Mouse (Mus musculus) heart, embryonic 14.5 days (tissue): ENCODE data around the gene Col18a1. TPM values are rescaled to one million over a fixed set of nuclear protein-coding genes. Genes with fewer than 3 reads are reported as not detected.

Source experiments
- ATAC-seq: fragments of 200-750 bp; cut with Nextera tagmentation; 2 replicates; pipeline ENCODE4 v1.8.0; 2017; ENCODE audit warnings: low read depth, moderate TSS enrichment; ENCODE audit not compliant: insufficient number of reproducible peaks, insufficient read depth, low FRiP score
- H3K27ac ChIP-seq, 2 experiments: fragments of 200-500 bp in 1 of 2; fragments of 300-500 bp in 1 of 2; sonication (generic) in 1 of 2; replicated peaks in 1 of 2; 2 replicates each; pipeline ENCODE4 v1.5.1; 2012 to 2014; ENCODE audit warnings: low read depth in 2 of 2, low read length in 2 of 2, control low read depth in 1 of 2, mild to moderate bottlenecking in 1 of 2, mixed read lengths in 1 of 2; ENCODE audit not compliant: control insufficient read depth in 1 of 2, insufficient read depth in 1 of 2
- H3K27me3 ChIP-seq: fragments of 300-500 bp; sonication (generic); 2 replicates; pipeline ENCODE4 v1.6.1; 2014; ENCODE audit warnings: mild to moderate bottlenecking, low read length, control low read depth; ENCODE audit not compliant: control insufficient read depth, insufficient read depth
- H3K36me3 ChIP-seq: fragments of 300-500 bp; sonication (generic); 2 replicates; pipeline ENCODE4 v1.6.1; 2014; ENCODE audit warnings: mild to moderate bottlenecking, control low read depth, low read length, mixed read lengths; ENCODE audit not compliant: control insufficient read depth, insufficient read depth
- H3K4me1 ChIP-seq, 2 experiments: fragments of 200-500 bp in 1 of 2; fragments of 300-500 bp in 1 of 2; sonication (generic) in 1 of 2; 2 replicates each; pipeline ENCODE4 v1.6.1; 2012 to 2014; ENCODE audit warnings: low read length in 2 of 2, control low read depth in 1 of 2, mixed read lengths in 1 of 2; ENCODE audit not compliant: control insufficient read depth in 2 of 2, insufficient read depth in 2 of 2
- H3K4me2 ChIP-seq: fragments of 300-500 bp; sonication (generic); 2 replicates; pipeline ENCODE4 v1.6.1; 2014; ENCODE audit warnings: mild to moderate bottlenecking, low read length
- H3K4me3 ChIP-seq, 2 experiments: fragments of 200-500 bp in 1 of 2; fragments of 300-500 bp in 1 of 2; sonication (generic) in 1 of 2; 2 replicates each; pipeline ENCODE4 v1.5.1; 2012 to 2014; ENCODE audit warnings: low read length in 2 of 2, mild to moderate bottlenecking in 2 of 2, control low read depth in 1 of 2, low read depth in 1 of 2, moderate library complexity in 1 of 2; ENCODE audit not compliant: control insufficient read depth in 1 of 2, insufficient read depth in 1 of 2
- H3K9ac ChIP-seq: fragments of 300-500 bp; sonication (generic); 2 replicates; pipeline ENCODE4 v1.6.1; 2014; ENCODE audit warnings: mild to moderate bottlenecking, low read length
- H3K9me3 ChIP-seq: fragments of 300-500 bp; sonication (generic); 2 replicates; pipeline ENCODE4 v1.6.1; 2016; ENCODE audit warnings: low read length, control low read depth; ENCODE audit not compliant: control insufficient read depth
- WGBS: fragments of 180-500 bp; shearing (Covaris S2); extraction: QIAGEN DNeasy Blood & Tissue Kit; methylation state at CpG from one replicate; pipeline ENCODE4 v1.1.7; 2014; 5-methylcytosine and 5-hydroxymethylcytosine counted together
- polyA plus RNA-seq: library from polyadenylated mRNA; unstranded; fragments of >200 nt; fragmentation: Nextera tagmentation; extraction: Ambion mirVana; gene quantifications from 2 replicates; pipeline ENCODE4 v1.2.1, GENCODE M21; 2014

Gene Col18a1
- polyA plus RNA-seq, 1 experiment from 2014 or later, result 102 TPM

- no peaks in the 10 kb centered on the region for H3K9me3 ChIP-seq
- no peak overlapping the region for H3K4me3 ChIP-seq
- H3K27me3 ChIP-seq, result no peaks in the 10 kb centered on the region
- peak overlapping the region; percentile 38 to 57; a peak in 3 of 4 replicates for H3K27ac ChIP-seq
- WGBS, result 66% methylated on average over 3 of the region's 3 CpGs
- no peak overlapping the region for H3K4me2 ChIP-seq
- peak; percentile 66; the same call in 1 of the 2 replicates for ATAC-seq
- no peaks in the 10 kb centered on the region for H3K36me3 ChIP-seq
- H3K9ac ChIP-seq, result no peak overlapping the region
- H3K4me1 ChIP-seq, result peaks cover 11 to 12% of the 10 kb centered on the region in 2 experiments
These were observed 16.5 kb upstream of the Col18a1 start for GRCm38 (mm10) chr10:77182804-77183331.

GRCm38 (mm10) chr10:77180110-77180509 is 13.8 kb upstream of the Col18a1 start:
- no peak overlapping the region for H3K4me2 ChIP-seq
- WGBS, result 74% methylated on average over 3 of the region's 3 CpGs
- H3K27ac ChIP-seq, result no peak overlapping the region
- H3K4me3 ChIP-seq, result no peak overlapping the region
- H3K36me3 ChIP-seq, result no peaks in the 10 kb centered on the region
- no peak overlapping the region for H3K9ac ChIP-seq
- H3K4me1 ChIP-seq, result peaks cover 0 to 2% of the 10 kb centered on the region in 2 experiments; a peak in 1 of 4 replicates
- ATAC-seq, result no peak
- no peaks in the 10 kb centered on the region for H3K9me3 ChIP-seq
- H3K27me3 ChIP-seq, result no peaks in the 10 kb centered on the region

GRCm38 (mm10) chr10:77178691-77179090 is 12.3 kb upstream of the Col18a1 start:
- no peaks in the 10 kb centered on the region for H3K27me3 ChIP-seq
- no peak overlapping the region for H3K4me3 ChIP-seq
- H3K9me3 ChIP-seq, result no peaks in the 10 kb centered on the region
- H3K36me3 ChIP-seq, result no peaks in the 10 kb centered on the region
- H3K9ac ChIP-seq, result no peak overlapping the region
- H3K4me2 ChIP-seq, result no peak overlapping the region
- no peak overlapping the region for H3K27ac ChIP-seq
- peaks cover 0 to 2% of the 10 kb centered on the region in 2 experiments; a peak in 1 of 4 replicates for H3K4me1 ChIP-seq
- 78% methylated on average over 7 of the region's 7 CpGs for WGBS
- no peak for ATAC-seq

GRCm38 (mm10) chr10:77170400-77170799 is 4.1 kb upstream of the Col18a1 start:
- no peaks in the 10 kb centered on the region for H3K36me3 ChIP-seq
- no peaks in the 10 kb centered on the region for H3K9me3 ChIP-seq
- ATAC-seq, result no peak
- H3K4me2 ChIP-seq, result no peak overlapping the region
- 81% methylated on average over 6 of the region's 6 CpGs for WGBS
- no peak overlapping the region for H3K4me3 ChIP-seq
- H3K27ac ChIP-seq, result no peak overlapping the region
- H3K9ac ChIP-seq, result no peak overlapping the region
- no peaks in the 10 kb centered on the region for H3K27me3 ChIP-seq
- H3K4me1 ChIP-seq, result peaks cover 5 to 8% of the 10 kb centered on the region in 2 experiments; a peak in 1 of 4 replicates

GRCm38 (mm10) chr10:77165318-77165945 is 916 bp downstream of the Col18a1 start:
- peaks cover 12 to 36% of the 10 kb centered on the region in 2 experiments for H3K4me1 ChIP-seq
- H3K9me3 ChIP-seq, result no peaks in the 10 kb centered on the region
- H3K4me2 ChIP-seq, result peak overlapping the region; percentile 91
- H3K9ac ChIP-seq, result peak overlapping the region; percentile 78
- no peak for ATAC-seq
- H3K27ac ChIP-seq, result peak overlapping the region; percentile 41 to 50
- no peaks in the 10 kb centered on the region for H3K27me3 ChIP-seq
- H3K4me3 ChIP-seq, result peak overlapping the region; percentile 61 to 64
- no peaks in the 10 kb centered on the region for H3K36me3 ChIP-seq
- WGBS, result 1% methylated on average over 40 of the region's 40 CpGs

GRCm38 (mm10) chr10:77164437-77165052 is 1.8 kb downstream of the Col18a1 start:
- no peak overlapping the region for H3K27ac ChIP-seq
- ATAC-seq, result no peak
- H3K4me3 ChIP-seq, result peak overlapping the region; percentile 14 to 64
- 13% methylated on average over 9 of the region's 9 CpGs for WGBS
- peaks cover 20 to 45% of the 10 kb centered on the region in 2 experiments for H3K4me1 ChIP-seq
- H3K9me3 ChIP-seq, result no peaks in the 10 kb centered on the region
- H3K27me3 ChIP-seq, result no peaks in the 10 kb centered on the region
- H3K36me3 ChIP-seq, result no peaks in the 10 kb centered on the region
- H3K4me2 ChIP-seq, result peak overlapping the region; percentile 91
- H3K9ac ChIP-seq, result peak overlapping the region; percentile 44

- ATAC-seq, result no peak
- peaks cover 25 to 50% of the 10 kb centered on the region in 2 experiments for H3K4me1 ChIP-seq
- H3K4me2 ChIP-seq, result peak overlapping the region; percentile 91
- no peaks in the 10 kb centered on the region for H3K36me3 ChIP-seq
- H3K9ac ChIP-seq, result peak overlapping the region; percentile 44; the same call in 1 of the 2 replicates
- H3K9me3 ChIP-seq, result no peaks in the 10 kb centered on the region
- 58% methylated on average over 5 of the region's 5 CpGs for WGBS
- peak overlapping the region; percentile 0 to 64; a peak in 3 of 4 replicates for H3K4me3 ChIP-seq
- H3K27me3 ChIP-seq, result no peaks in the 10 kb centered on the region
- no peak overlapping the region for H3K27ac ChIP-seq
These were observed 2.3 kb downstream of the Col18a1 start for GRCm38 (mm10) chr10:77164041-77164436.
